Mouse (Mus musculus): Measurements from ENCODE around the gene 4930518I15Rik. TPM values are rescaled to one million over a fixed set of nuclear protein-coding genes. Genes with fewer than 3 reads are reported as not detected.

The 4930518I15Rik gene
- polyA plus RNA-seq, 1 experiment from 2014 or later = 1.8 TPM

DNA sequence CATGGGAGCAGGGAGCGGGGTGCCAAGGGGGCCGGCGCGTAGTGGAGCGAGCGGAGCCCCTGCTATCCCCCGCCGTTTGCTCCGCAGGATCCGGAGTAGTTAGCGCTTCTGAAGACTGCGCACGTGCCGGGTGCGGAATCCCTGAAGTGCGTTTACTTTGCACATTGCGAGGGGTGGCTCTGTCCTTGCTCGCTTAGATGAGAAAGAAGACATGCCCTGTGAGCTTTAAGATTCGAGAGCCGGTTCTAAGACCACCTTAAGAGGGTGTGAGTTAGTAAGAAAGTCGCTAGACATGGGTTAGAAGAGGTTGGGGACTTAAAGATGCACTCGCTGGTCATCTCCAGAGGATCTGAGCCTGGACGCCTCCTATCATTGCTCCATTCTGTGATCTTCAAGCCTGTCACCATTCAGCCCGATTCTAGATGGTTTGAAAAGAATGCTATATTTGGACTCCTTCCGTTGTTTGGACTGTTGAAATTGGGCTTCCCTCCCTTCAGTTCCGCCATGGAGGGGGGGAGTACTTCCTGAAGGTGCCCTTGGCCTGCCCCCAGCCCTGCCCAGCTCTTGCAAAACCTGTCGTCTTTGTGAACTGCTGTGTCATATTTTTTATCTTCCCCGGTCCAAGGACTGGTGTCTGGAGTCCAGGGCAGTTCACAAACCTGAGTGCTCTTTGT lies 5.9 kb upstream of the 4930518I15Rik start:
- H3K36me3 ChIP-seq (replicated peaks; ENCODE audit: insufficient read depth, low read length) = peaks cover 36% of the 10 kb centered on the region
- H3K27me3 ChIP-seq (ENCODE audit: insufficient read depth, low read length) = no peaks in the 10 kb centered on the region
- 2% methylated on average over 27 of the region's 28 CpGs for WGBS (ENCODE audit: insufficient replicate concordance)
- H3K9ac ChIP-seq (replicated peaks) = peak overlapping the region; percentile 97
- no peaks in the 10 kb centered on the region for H3K9me3 ChIP-seq (ENCODE audit: low read length)
- ATAC-seq (peak; percentile 45), DNase-seq (peak; percentile 83)
- H3K4me2 ChIP-seq (ENCODE audit: low read depth, low read length) = peak overlapping the region; percentile 80
- peaks cover 26% of the 10 kb centered on the region for H3K4me1 ChIP-seq (ENCODE audit: insufficient read depth)
- peak overlapping the region; percentile 94 for H3K27ac ChIP-seq (ENCODE audit: low read depth)
- H3K4me3 ChIP-seq (ENCODE audit: low read depth, low read length) = peak overlapping the region; percentile 92
- TF ChIP-seq EP300 (IDR thresholded peaks at IDR 0.05; ENCODE audit: low read depth) (peak; percentile 40; the same call in 1 of the 2 replicates), CTCF (IDR thresholded peaks at IDR 0.05; ENCODE audit: low read depth) (no peak)

GRCm38 (mm10) chr2:156862772-156863486 lies 5.2 kb upstream of the 4930518I15Rik start, which contains the start of gene Rab5if:
TSS of gene Rab5if (plus strand) at chr2:156863128.
- Histone ChIP-seq H3K9ac (replicated peaks) (peak within 1 kb of the TSS; percentile 97), H3K36me3 (replicated peaks; ENCODE audit: insufficient read depth, low read length) (peaks cover 35% of the 10 kb centered on the region), H3K27me3 (ENCODE audit: insufficient read depth, low read length) (no peaks in the 10 kb centered on the region), H3K4me3 (ENCODE audit: low read depth, low read length) (peak within 1 kb of the TSS; percentile 92), H3K4me2 (ENCODE audit: low read depth, low read length) (peak within 1 kb of the TSS; percentile 86), H3K4me1 (ENCODE audit: insufficient read depth) (peaks cover 26% of the 10 kb centered on the region), H3K27ac (ENCODE audit: low read depth) (peak within 1 kb of the TSS; percentile 94), H3K9me3 (ENCODE audit: low read length) (no peaks in the 10 kb centered on the region)
- DNase-seq (peak; percentile 98), ATAC-seq (peak; percentile 93)
- TF ChIP-seq CTCF (IDR thresholded peaks at IDR 0.05; ENCODE audit: low read depth) (peak; percentile 92), EP300 (IDR thresholded peaks at IDR 0.05; ENCODE audit: low read depth) (peak; percentile 42; the same call in 1 of the 2 replicates)
- under 1% methylated on average over 68 of the region's 98 CpGs for WGBS (ENCODE audit: insufficient replicate concordance)

- WGBS (ENCODE audit: insufficient replicate concordance) = 0% methylated on average over 19 of the region's 19 CpGs
- peak overlapping the region; percentile 86 for H3K4me2 ChIP-seq (ENCODE audit: low read depth, low read length)
- peak overlapping the region; percentile 92 for H3K4me3 ChIP-seq (ENCODE audit: low read depth, low read length)
- no peak for TF ChIP-seq CTCF (IDR thresholded peaks at IDR 0.05; ENCODE audit: low read depth)
- peak overlapping the region; percentile 97 for H3K9ac ChIP-seq (replicated peaks)
- H3K36me3 ChIP-seq (replicated peaks; ENCODE audit: insufficient read depth, low read length) = peaks cover 27% of the 10 kb centered on the region
- DNase-seq (peak; percentile 74), ATAC-seq (no peak)
- H3K9me3 ChIP-seq (ENCODE audit: low read length) = no peaks in the 10 kb centered on the region
- no peaks in the 10 kb centered on the region for H3K27me3 ChIP-seq (ENCODE audit: insufficient read depth, low read length)
- H3K4me1 ChIP-seq (ENCODE audit: insufficient read depth) = peaks cover 27% of the 10 kb centered on the region
- peak overlapping the region; percentile 94 for H3K27ac ChIP-seq (ENCODE audit: low read depth)
Measured at GRCm38 (mm10) chr2:156862041-156862717, 4.4 kb upstream of the 4930518I15Rik start.

- H3K27me3 ChIP-seq (ENCODE audit: insufficient read depth, low read length) = no peaks in the 10 kb centered on the region
- TF ChIP-seq EP300 (IDR thresholded peaks at IDR 0.05; ENCODE audit: low read depth) (no peak), CTCF (IDR thresholded peaks at IDR 0.05; ENCODE audit: low read depth) (no peak)
- H3K36me3 ChIP-seq (replicated peaks; ENCODE audit: insufficient read depth, low read length) = peaks cover 12% of the 10 kb centered on the region
- H3K4me1 ChIP-seq (ENCODE audit: insufficient read depth) = peaks cover 11% of the 10 kb centered on the region; the same call in 1 of the 2 replicates
- no peak for ATAC-seq
- no peak overlapping the region for H3K4me3 ChIP-seq (ENCODE audit: low read depth, low read length)
- no peak overlapping the region for H3K9ac ChIP-seq (replicated peaks)
- no peak for DNase-seq
- no peak overlapping the region for H3K27ac ChIP-seq (ENCODE audit: low read depth)
- no peak overlapping the region for H3K4me2 ChIP-seq (ENCODE audit: low read depth, low read length)
- WGBS (ENCODE audit: insufficient replicate concordance) = 87% methylated on average over 7 of the region's 7 CpGs
- no peaks in the 10 kb centered on the region for H3K9me3 ChIP-seq (ENCODE audit: low read length)
Measured at GRCm38 (mm10) chr2:156858671-156859070, 925 bp upstream of the 4930518I15Rik start.

- 44% methylated on average over 3 of the region's 3 CpGs for WGBS (ENCODE audit: insufficient replicate concordance)
- DNase-seq (no peak), ATAC-seq (no peak)
- Histone ChIP-seq H3K9me3 (ENCODE audit: low read length) (no peaks in the 10 kb centered on the region), H3K27me3 (ENCODE audit: insufficient read depth, low read length) (no peaks in the 10 kb centered on the region), H3K4me1 (ENCODE audit: insufficient read depth) (peaks cover 11% of the 10 kb centered on the region; the same call in 1 of the 2 replicates), H3K27ac (ENCODE audit: low read depth) (peak overlapping the region; percentile 82), H3K4me2 (ENCODE audit: low read depth, low read length) (peak overlapping the region; percentile 30), H3K9ac (replicated peaks) (peak overlapping the region; percentile 27; the same call in 1 of the 2 replicates), H3K36me3 (replicated peaks; ENCODE audit: insufficient read depth, low read length) (peaks cover 12% of the 10 kb centered on the region), H3K4me3 (ENCODE audit: low read depth, low read length) (0 out of 2 replicates have a peak overlapping the region, but pooled peaks have one; percentile 19)
- TF ChIP-seq EP300 (IDR thresholded peaks at IDR 0.05; ENCODE audit: low read depth) = no peak
- no peak for TF ChIP-seq CTCF (IDR thresholded peaks at IDR 0.05; ENCODE audit: low read depth)
Measured at GRCm38 (mm10) chr2:156857385-156857791, 358 bp downstream of the 4930518I15Rik start.

GRCm38 (mm10) chr2:156856311-156856710 lies 1.4 kb downstream of the 4930518I15Rik start:
- 82% methylated on average over 1 of the region's 1 CpGs for WGBS (ENCODE audit: insufficient replicate concordance)
- TF ChIP-seq EP300 (IDR thresholded peaks at IDR 0.05; ENCODE audit: low read depth) (no peak), CTCF (IDR thresholded peaks at IDR 0.05; ENCODE audit: low read depth) (no peak)
- Histone ChIP-seq H3K4me2 (ENCODE audit: low read depth, low read length) (no peak overlapping the region), H3K27ac (ENCODE audit: low read depth) (0 out of 2 replicates have a peak overlapping the region, but pooled peaks have one; percentile 82), H3K9me3 (ENCODE audit: low read length) (no peaks in the 10 kb centered on the region), H3K27me3 (ENCODE audit: insufficient read depth, low read length) (no peaks in the 10 kb centered on the region), H3K4me1 (ENCODE audit: insufficient read depth) (peaks cover 6% of the 10 kb centered on the region), H3K9ac (replicated peaks) (no peak overlapping the region), H3K36me3 (replicated peaks; ENCODE audit: insufficient read depth, low read length) (peaks cover 16% of the 10 kb centered on the region), H3K4me3 (ENCODE audit: low read depth, low read length) (no peak overlapping the region)
- DNase-seq = no peak
- ATAC-seq = no peak
